Mouse (Mus musculus) left cerebral cortex, adult 2 months (tissue): ENCODE measurements at regions not wholly inside any gene's neighbourhood (a gene's known extent, or its start where the extent isn't known, plus 50 kb on each side); places are given as distances from the start of the nearest gene placed in this dataset.
A peak's percentile ranks its signal among the peaks of the same experiment; 100 is the strongest.
"Not testable (repeated sequence)": the region's sequence is repeated elsewhere in the genome, so short reads cannot be mapped to it uniquely, and the experiment has no call there.

Experiments
- DNase-seq, 2 experiments: peaks; one replicate each; pipeline ENCODE4 v3.0.0; 2021 to 2022; ENCODE audit warnings: low spot score in 2 of 2, mixed read lengths in 1 of 2; ENCODE audit errors: extremely low spot score in 1 of 2
- H3K27ac ChIP-seq: fragments of 200-600 bp; 2 replicates; pipeline ENCODE4 v1.8.1; 2022
- H3K4me3 ChIP-seq: fragments of 200-600 bp; 2 replicates; pipeline ENCODE4 v1.8.1; 2022
- CTCF ChIP-seq: fragments of 200-600 bp; IDR thresholded peaks from 2 replicates; pipeline ENCODE4 v1.8.1; 2022; ENCODE audit warnings: antibody characterized with exemption, mild to moderate bottlenecking, moderate library complexity
- intact Hi-C: fragments of 180-260 bp; cut with DNase I; formaldehyde crosslinking; loops from one replicate; pipeline ENCODE4 v1.15.1; 2025

DNA sequence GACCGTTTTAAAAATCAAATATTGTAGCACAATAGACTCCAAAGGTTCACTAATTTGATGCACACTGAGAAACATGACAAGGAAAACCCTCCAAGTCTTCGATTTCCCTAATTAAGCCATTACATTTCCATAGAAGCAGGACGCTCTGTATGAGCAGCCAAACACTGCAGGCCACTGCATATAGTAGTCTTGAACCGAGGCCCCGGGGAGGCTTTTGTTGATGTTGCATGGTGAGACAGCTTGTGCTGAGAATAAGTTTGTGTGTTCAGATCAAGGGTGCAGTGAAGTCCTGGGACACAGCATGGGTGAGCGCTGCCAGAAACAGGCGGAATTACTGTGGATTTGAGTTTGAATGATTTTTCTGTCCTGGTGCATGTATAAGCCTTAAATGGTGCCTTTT, 154.9 kb upstream of the Rtl1 start:
- Histone ChIP-seq H3K4me3 (no peak overlapping the region), H3K27ac (no peak overlapping the region)
- TF ChIP-seq CTCF = no peak
- intact Hi-C loops = loop anchor here (5.0 kb wide), 1 partner anchor 622 kb away; no protein-coding TSS in a partner anchor
- no peak for DNase-seq

DNA sequence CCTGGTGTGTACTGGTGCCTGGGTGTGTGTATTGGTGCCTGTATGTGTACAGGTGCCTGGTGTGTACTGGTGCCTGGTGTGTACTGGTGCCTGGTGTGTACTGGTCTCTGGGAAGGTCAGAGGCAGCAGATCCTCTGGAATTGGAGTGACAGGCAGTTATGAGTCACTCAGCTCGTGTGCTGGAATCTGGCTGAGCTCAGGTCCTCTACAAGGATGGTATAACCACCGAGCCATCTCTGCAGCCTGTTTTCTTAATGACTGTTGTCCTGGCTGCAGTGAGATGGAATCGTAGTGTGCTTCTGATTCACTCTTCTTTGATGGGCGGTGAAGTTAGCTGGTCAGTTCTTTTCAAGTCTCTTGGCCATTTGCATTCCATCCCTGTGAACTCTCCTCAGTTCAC, 164.2 kb upstream of the Rtl1 start:
- no peak overlapping the region for H3K4me3 ChIP-seq
- TF ChIP-seq CTCF = no peak
- no peak overlapping the region for H3K27ac ChIP-seq
- intact Hi-C loops = no loop called here
- no peak for DNase-seq

GRCm38 (mm10) chr12:109766602-109767001, 166.5 kb upstream of the Rtl1 start:
- H3K4me3 ChIP-seq, intact Hi-C loops, H3K27ac ChIP-seq, DNase-seq: not testable (repeated sequence)

- TF ChIP-seq CTCF = no peak
- no peak overlapping the region for H3K27ac ChIP-seq
- intact Hi-C loops = no loop called here
- no peak for DNase-seq
- no peak overlapping the region for H3K4me3 ChIP-seq
Measured at GRCm38 (mm10) chr12:109772543-109772942, 172.4 kb upstream of the Rtl1 start.

- H3K27ac ChIP-seq = no peak overlapping the region
- no peak for TF ChIP-seq CTCF
- no peak for DNase-seq
- intact Hi-C loops = no loop called here
- H3K4me3 ChIP-seq = no peak overlapping the region
Measured at GRCm38 (mm10) chr12:109773909-109774313, 173.8 kb upstream of the Rtl1 start.

GRCm38 (mm10) chr12:109798846-109799245, 198.7 kb upstream of the Rtl1 start:
- intact Hi-C loops = no loop called here
- Histone ChIP-seq H3K4me3 (no peak overlapping the region), H3K27ac (no peak overlapping the region)
- no peak for TF ChIP-seq CTCF
- DNase-seq = no peak

GRCm38 (mm10) chr12:109799395-109799794, 199.3 kb upstream of the Rtl1 start:
- H3K27ac ChIP-seq = no peak overlapping the region
- DNase-seq = no peak
- no peak overlapping the region for H3K4me3 ChIP-seq
- no peak for TF ChIP-seq CTCF
- intact Hi-C loops = no loop called here

DNA sequence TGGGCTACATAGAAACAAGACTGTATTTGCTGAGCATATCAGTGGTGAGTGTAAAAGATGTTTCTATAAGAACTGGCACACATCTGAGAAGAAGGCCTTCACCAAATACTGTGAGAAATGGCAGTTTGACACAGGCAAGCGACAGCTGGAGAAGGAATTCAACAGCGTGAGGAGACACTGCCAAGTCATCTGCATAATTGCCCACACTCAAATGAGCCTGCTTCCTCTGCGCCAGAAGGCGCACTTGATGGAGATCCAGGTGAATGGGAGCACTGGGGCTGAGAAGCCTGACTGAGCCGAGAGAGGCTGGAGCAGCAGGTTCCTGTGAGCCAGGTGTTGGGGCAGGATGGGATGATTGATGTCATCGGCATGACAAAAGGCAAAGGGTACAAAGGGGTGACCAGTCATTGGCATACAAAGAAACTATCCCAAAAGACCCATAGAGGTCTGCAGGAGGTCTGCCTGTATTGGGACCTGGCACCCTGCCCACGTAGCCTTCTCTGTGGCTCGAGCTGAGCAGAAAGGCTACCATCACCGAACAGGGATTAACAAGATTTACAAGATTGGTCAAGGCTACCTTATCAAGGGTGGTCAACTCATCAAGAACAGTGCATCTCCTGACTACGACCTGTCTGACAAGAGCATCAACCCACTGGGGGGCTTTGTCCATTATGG, 227.2 kb upstream of the Rtl1 start:
- Histone ChIP-seq H3K27ac (no peak overlapping the region), H3K4me3 (no peak overlapping the region)
- TF ChIP-seq CTCF = no peak
- DNase-seq = peak in 1 of 2 experiments; percentile 52
- intact Hi-C loops = no loop called here

DNA sequence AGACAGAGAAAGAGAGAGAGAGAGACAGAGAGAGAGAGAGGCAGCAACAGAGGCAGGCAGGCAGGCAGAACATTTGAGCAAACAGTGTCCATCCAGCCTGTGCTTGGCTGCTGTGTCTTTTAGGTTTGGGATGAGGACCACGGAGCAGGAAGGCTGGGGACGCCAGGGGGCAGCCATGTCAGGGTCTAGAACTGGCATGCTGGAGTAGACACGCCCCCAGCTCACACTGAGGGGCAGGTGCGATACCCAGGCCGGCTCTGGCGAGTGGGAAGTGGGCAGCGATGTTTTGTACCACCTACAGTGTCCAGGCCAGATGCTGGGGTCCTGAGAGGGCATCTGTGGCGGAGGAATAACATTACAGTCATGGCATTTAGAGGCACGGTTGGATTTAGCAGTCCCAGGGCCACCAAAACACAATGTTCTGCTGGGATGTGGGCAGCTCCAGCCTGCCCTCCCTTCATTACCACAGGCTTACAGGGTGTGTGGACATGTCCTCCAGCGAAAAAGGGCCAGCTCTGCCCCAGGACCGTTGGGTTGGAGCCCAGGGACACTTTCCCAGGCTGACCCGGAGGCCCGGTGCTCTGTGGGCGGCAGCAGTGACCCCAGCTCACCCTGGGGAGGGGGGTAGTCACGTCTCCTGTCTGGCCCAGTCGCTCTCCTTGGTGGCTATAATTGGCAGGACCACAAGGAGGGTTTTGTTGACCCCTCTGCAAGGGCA, 230.3 kb upstream of the Rtl1 start:
- intact Hi-C loops = no loop called here
- DNase-seq = no peak
- no peak overlapping the region for H3K4me3 ChIP-seq
- no peak overlapping the region for H3K27ac ChIP-seq
- peak; percentile 15 for TF ChIP-seq CTCF

GRCm38 (mm10) chr12:109832964-109833363, 232.8 kb upstream of the Rtl1 start:
- intact Hi-C loops = no loop called here
- DNase-seq = no peak
- no peak for TF ChIP-seq CTCF
- no peak overlapping the region for H3K4me3 ChIP-seq
- no peak overlapping the region for H3K27ac ChIP-seq

- no peak overlapping the region for H3K4me3 ChIP-seq
- no peak for DNase-seq
- no peak overlapping the region for H3K27ac ChIP-seq
- intact Hi-C loops = no loop called here
- TF ChIP-seq CTCF = no peak
Measured at GRCm38 (mm10) chr12:109836521-109836920, 236.4 kb upstream of the Rtl1 start.

- intact Hi-C loops = no loop called here
- TF ChIP-seq CTCF = no peak
- H3K4me3 ChIP-seq = no peak overlapping the region
- H3K27ac ChIP-seq = no peak overlapping the region
- DNase-seq = no peak
Measured at GRCm38 (mm10) chr12:109839126-109839587, 239.0 kb upstream of the Rtl1 start.
